Mouse (Mus musculus): ENCODE results near the gene A630076J17Rik.
A peak's percentile ranks its signal among the peaks of the same experiment; 100 is the strongest.

Gene A630076J17Rik

DNA sequence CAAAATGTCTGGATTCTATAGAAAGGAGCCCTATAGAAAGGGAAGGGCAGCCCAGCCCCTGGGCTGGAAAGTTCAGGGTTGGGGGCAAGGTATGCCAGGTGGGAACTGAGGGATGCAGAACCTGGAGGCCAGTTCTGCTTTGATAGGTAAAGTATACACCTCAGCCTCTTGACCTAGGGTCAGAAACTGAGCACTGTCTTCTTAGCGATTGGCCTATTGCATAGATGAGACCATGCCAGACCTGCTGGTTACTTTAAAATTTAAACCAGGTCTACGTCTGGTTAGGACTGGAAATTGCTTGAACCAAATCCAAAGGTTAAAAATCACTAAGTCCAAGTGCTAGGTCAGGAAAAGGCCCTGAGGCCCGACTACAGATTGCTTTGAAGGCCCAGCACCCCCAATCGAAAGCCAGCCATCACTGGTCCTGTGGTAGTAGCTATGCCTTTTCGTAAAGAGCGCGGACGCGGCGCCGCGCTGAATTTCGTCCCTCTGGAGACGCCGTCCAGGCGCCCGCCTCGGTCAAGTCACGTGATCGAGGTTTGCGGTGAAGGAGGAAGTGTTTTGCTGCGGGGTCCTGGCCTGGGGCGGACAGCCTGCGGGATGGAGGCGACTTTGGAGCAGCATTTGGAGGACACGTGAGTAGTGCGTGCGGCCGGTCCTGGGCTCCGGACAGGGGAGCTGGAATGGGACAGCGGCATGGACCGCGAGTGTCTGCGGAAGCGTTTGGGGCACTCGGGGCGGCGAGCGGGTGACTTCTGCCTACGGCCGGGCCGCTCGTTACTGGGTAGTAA, 48.3 kb downstream of the A630076J17Rik start, which contains the start of gene Lamtor5:
Gene Lamtor5 (plus strand): TSS at position 380 of the 791 bp plus-strand sequence.
- DNase-seq (ENCODE audit: low spot score), result peak; percentile 88

Measured in ovary, postnatal 14 days (tissue).